Comparison of ENCODE assay signal across 8 mouse cellular contexts in genomic region chr9:71592577-71593285, GRCm38 (mm10). TPM values are rescaled to one million over a fixed set of nuclear protein-coding genes. Genes with fewer than 3 reads are reported as not detected.
A peak's percentile ranks its signal among the peaks of the same experiment; 100 is the strongest.
DNase-seq lines count a peak whose midpoint lies in the region; ATAC-seq lines count a peak whose summit lies in the region.

No protein-coding gene starts in this region.

- no peak for ATAC-seq in lung, embryonic 15.5 days (ENCODE audit: borderline replicate concordance, extremely low read depth, low FRiP score, low TSS enrichment)
- peak; percentile 42 for ATAC-seq in intestine, embryonic 15.5 days
- ATAC-seq in neural tube, embryonic 13.5 days (ENCODE audit: low read depth) = no peak; the same call in 1 of the 2 replicates

- H3K4me1 ChIP-seq in lung, embryonic 15.5 days = peaks cover 18% of the 10 kb centered on the region
- peaks cover 20% of the 10 kb centered on the region for H3K4me1 ChIP-seq in forebrain, embryonic 10.5 days
- H3K4me1 ChIP-seq in intestine, embryonic 15.5 days (replicated peaks) = peaks cover 18% of the 10 kb centered on the region
- H3K4me1 ChIP-seq in neural tube, embryonic 13.5 days (replicated peaks) = peaks cover 13% of the 10 kb centered on the region

- no peaks in the 10 kb centered on the region for H3K27me3 ChIP-seq in lung, embryonic 15.5 days
- peaks cover 28% of the 10 kb centered on the region for H3K27me3 ChIP-seq in forebrain, embryonic 10.5 days (ENCODE audit: poor library complexity, severe bottlenecking)
- H3K27me3 ChIP-seq in intestine, embryonic 15.5 days (replicated peaks) = no peaks in the 10 kb centered on the region
- peaks cover 25% of the 10 kb centered on the region for H3K27me3 ChIP-seq in neural tube, embryonic 13.5 days

- H3K9ac ChIP-seq in lung, embryonic 15.5 days = peak overlapping the region; percentile 63; the same call in 1 of the 2 replicates
- peak overlapping the region; percentile 66; the same call in 1 of the 2 replicates for H3K9ac ChIP-seq in intestine, embryonic 15.5 days
- peak overlapping the region; percentile 70; the same call in 1 of the 2 replicates for H3K9ac ChIP-seq in neural tube, embryonic 13.5 days

- peak overlapping the region; percentile 82 for H3K4me2 ChIP-seq in lung, embryonic 15.5 days
- H3K4me2 ChIP-seq in intestine, embryonic 15.5 days (replicated peaks) = peak overlapping the region; percentile 96
- H3K4me2 ChIP-seq in neural tube, embryonic 13.5 days = peak overlapping the region; percentile 90

- H3K27ac ChIP-seq in lung, embryonic 15.5 days = 0 out of 2 replicates have a peak overlapping the region, but pooled peaks have one; percentile 49
- peak overlapping the region; percentile 74; the same call in 1 of the 2 replicates for H3K27ac ChIP-seq in forebrain, embryonic 10.5 days
- H3K27ac ChIP-seq in intestine, embryonic 15.5 days = no peak overlapping the region
- no peak overlapping the region for H3K27ac ChIP-seq in neural tube, embryonic 13.5 days (replicated peaks)

- peak overlapping the region; percentile 58 for H3K4me3 ChIP-seq in lung, embryonic 15.5 days
- H3K4me3 ChIP-seq in forebrain, embryonic 10.5 days = peak overlapping the region; percentile 65
- peak overlapping the region; percentile 63 for H3K4me3 ChIP-seq in intestine, embryonic 15.5 days (replicated peaks)
- H3K4me3 ChIP-seq in neural tube, embryonic 13.5 days = peak overlapping the region; percentile 51

- no peaks in the 10 kb centered on the region for H3K9me3 ChIP-seq in lung, embryonic 15.5 days
- no peaks in the 10 kb centered on the region for H3K9me3 ChIP-seq in forebrain, embryonic 10.5 days
- no peaks in the 10 kb centered on the region for H3K9me3 ChIP-seq in intestine, embryonic 15.5 days
- no peaks in the 10 kb centered on the region for H3K9me3 ChIP-seq in neural tube, embryonic 13.5 days

- DNase-seq in lung, postnatal 25 days (ENCODE audit: low spot score) = no peak
- no peak for DNase-seq in forebrain, embryonic 10.5 days (ENCODE audit: extremely low spot score, low spot score)
- DNase-seq in cerebellum, adult 9-11 months = no peak
- DNase-seq in kidney, postnatal 25 days = no peak
- DNase-seq in spleen, adult 12 weeks (ENCODE audit: low spot score) = no peak

- no peaks in the 10 kb centered on the region for H3K36me3 ChIP-seq in lung, embryonic 15.5 days
- H3K36me3 ChIP-seq in forebrain, embryonic 10.5 days (replicated peaks) = no peaks in the 10 kb centered on the region
- H3K36me3 ChIP-seq in intestine, embryonic 15.5 days = no peaks in the 10 kb centered on the region
- no peaks in the 10 kb centered on the region for H3K36me3 ChIP-seq in neural tube, embryonic 13.5 days

- WGBS in lung, embryonic 15.5 days = 24% methylated on average over 6 of the region's 6 CpGs
- 44% methylated on average over 6 of the region's 6 CpGs for WGBS in forebrain, embryonic 10.5 days
- WGBS in intestine, embryonic 15.5 days = 27% methylated on average over 6 of the region's 6 CpGs
- WGBS in neural tube, embryonic 13.5 days = 34% methylated on average over 6 of the region's 6 CpGs

RNA-seq across cellular contexts. Expression of gene Myzap, which starts 0.6 kb away (rescaled TPM):
- 50.8 and 56.7 TPM in 2 replicates for polyA plus RNA-seq in lung, embryonic 15.5 days (2015; fragmentation: Nextera tagmentation; extraction: Ambion mirVana)
- polyA plus RNA-seq in forebrain, embryonic 10.5 days (2016; fragmentation: Nextera tagmentation; extraction: Ambion mirVana) = 3.5 and 4.0 TPM in 2 replicates
- 8.5 and 8.8 TPM in 2 replicates for polyA plus RNA-seq in intestine, embryonic 15.5 days (2015; fragmentation: Nextera tagmentation; extraction: Ambion mirVana)
- 5.2 and 6.7 TPM in 2 replicates for polyA plus RNA-seq in neural tube, embryonic 13.5 days (2015; fragmentation: Nextera tagmentation; extraction: Ambion mirVana)

Comparison
In these comparisons a context has a peak if more than half of its experiments do, and no peak if none do; other contexts are left out.
1. H3K27ac ChIP-seq: peak in lung, embryonic 15.5 days (single experiment) and forebrain, embryonic 10.5 days (single experiment); none in intestine, embryonic 15.5 days (single experiment) and neural tube, embryonic 13.5 days (single experiment).
2. Peak in every context shown above with its lines, with median percentiles within 50 percentile points of each other: H3K4me2 ChIP-seq, H3K4me3 ChIP-seq and H3K9ac ChIP-seq.